Mouse (Mus musculus): ENCODE data around the gene Zfp36l1. TPM values are rescaled to one million over a fixed set of nuclear protein-coding genes. Genes with fewer than 3 reads are reported as not detected.
A peak's percentile ranks its signal among the peaks of the same experiment; 100 is the strongest.
"Not testable (repeated sequence)": the region's sequence is repeated elsewhere in the genome, so short reads cannot be mapped to it uniquely, and the experiment has no call there.

The Zfp36l1 gene
- total RNA-seq, 2 experiments from 2014 or later, result 37.3 to 40.0 TPM

- DNase-seq (ENCODE audit: low spot score in 2 of 2), result peak in 1 of 2 experiments; percentile 19
- intact Hi-C loops (cut with DNase I), result loop anchor here (5.0 kb wide), 5 partner anchors 51 to 501 kb away; no protein-coding TSS in a partner anchor
Observed at GRCm38 (mm10) chr12:80113586-80114021, 791 bp upstream of the Zfp36l1 start.

- DNase-seq (ENCODE audit: low spot score in 2 of 2), result no peak
- intact Hi-C loops (cut with DNase I), result loop anchor here (5.0 kb wide), 5 partner anchors 50 to 500 kb away; no protein-coding TSS in a partner anchor
Observed at GRCm38 (mm10) chr12:80112071-80112660, 647 bp downstream of the Zfp36l1 start.

GRCm38 (mm10) chr12:80111131-80112070, 1.4 kb downstream of the Zfp36l1 start:
- DNase-seq (ENCODE audit: low spot score in 2 of 2), result peak in 1 of 2 experiments; percentile 17
- intact Hi-C loops (cut with DNase I), result loop anchor here (5.0 kb wide), 5 partner anchors 49 to 499 kb away; no protein-coding TSS in a partner anchor

GRCm38 (mm10) chr12:80110546-80110870, 2.3 kb downstream of the Zfp36l1 start:
- intact Hi-C loops (cut with DNase I), result loop anchor here (5.0 kb wide), 5 partner anchors 48 to 498 kb away; no protein-coding TSS in a partner anchor
- DNase-seq (ENCODE audit: low spot score in 2 of 2), result no peak

- peak in 1 of 2 experiments; percentile 19 for DNase-seq (ENCODE audit: low spot score in 2 of 2)
- intact Hi-C loops (cut with DNase I), result loop anchor here (5.0 kb wide), 5 partner anchors 48 to 498 kb away; no protein-coding TSS in a partner anchor
Observed at GRCm38 (mm10) chr12:80109753-80110545, 2.9 kb downstream of the Zfp36l1 start.

GRCm38 (mm10) chr12:80108896-80109668, 3.7 kb downstream of the Zfp36l1 start:
- DNase-seq (ENCODE audit: low spot score in 2 of 2), result peak; percentile 58 to 65
- intact Hi-C loops (cut with DNase I), result not testable (repeated sequence)

- DNase-seq (ENCODE audit: low spot score in 2 of 2), result no peak
- intact Hi-C loops (cut with DNase I), result no loop called here
Observed at GRCm38 (mm10) chr12:80106896-80107667, 5.7 kb downstream of the Zfp36l1 start.

GRCm38 (mm10) chr12:80106138-80106895, 6.5 kb downstream of the Zfp36l1 start:
- intact Hi-C loops (cut with DNase I), result no loop called here
- DNase-seq (ENCODE audit: low spot score in 2 of 2), result no peak

GRCm38 (mm10) chr12:80103521-80103973, 9.3 kb downstream of the Zfp36l1 start:
- intact Hi-C loops (cut with DNase I), result no loop called here
- no peak for DNase-seq (ENCODE audit: low spot score in 2 of 2)

- no peak for DNase-seq (ENCODE audit: low spot score in 2 of 2)
- intact Hi-C loops (cut with DNase I), result no loop called here
Observed at GRCm38 (mm10) chr12:80103089-80103488, 9.7 kb downstream of the Zfp36l1 start.

- intact Hi-C loops (cut with DNase I), result no loop called here
- DNase-seq (ENCODE audit: low spot score in 2 of 2), result no peak
Observed at GRCm38 (mm10) chr12:80098825-80099224, 14.0 kb downstream of the Zfp36l1 start.

- DNase-seq (ENCODE audit: low spot score in 2 of 2), result no peak
- intact Hi-C loops (cut with DNase I), result no loop called here
Observed at GRCm38 (mm10) chr12:80096734-80097133, 16.1 kb downstream of the Zfp36l1 start.

- DNase-seq (ENCODE audit: low spot score in 2 of 2), result no peak
- intact Hi-C loops (cut with DNase I), result no loop called here
Observed at GRCm38 (mm10) chr12:80092787-80093186, 20.0 kb downstream of the Zfp36l1 start.

GRCm38 (mm10) chr12:80091080-80091479, 21.7 kb downstream of the Zfp36l1 start:
- DNase-seq (ENCODE audit: low spot score in 2 of 2), result no peak
- intact Hi-C loops (cut with DNase I), result no loop called here

GRCm38 (mm10) chr12:80090529-80090928, 22.3 kb downstream of the Zfp36l1 start:
- intact Hi-C loops (cut with DNase I), result no loop called here
- no peak for DNase-seq (ENCODE audit: low spot score in 2 of 2)

- DNase-seq (ENCODE audit: low spot score in 2 of 2), result no peak
- intact Hi-C loops (cut with DNase I), result no loop called here
Observed at GRCm38 (mm10) chr12:80088143-80088542, 24.7 kb downstream of the Zfp36l1 start.

- intact Hi-C loops (cut with DNase I), result no loop called here
- no peak for DNase-seq (ENCODE audit: low spot score in 2 of 2)
Observed at GRCm38 (mm10) chr12:80084446-80085112, 28.2 kb downstream of the Zfp36l1 start.
